Mouse (Mus musculus) MEL (cell line): Measurements from ENCODE around the gene Hspb11. TPM values are rescaled to one million over a fixed set of nuclear protein-coding genes. Genes with fewer than 3 reads are reported as not detected.

ENCODE experiments used
- DNase-seq: peaks from one replicate; pipeline ENCODE4 v3.0.0; 2011; ENCODE audit warnings: low read depth, low spot score
- H3K27ac ChIP-seq: 2 replicates; pipeline ENCODE4 v1.5.1; 2012; ENCODE audit warnings: low read depth, mild to moderate bottlenecking, control low read depth, low read length, moderate library complexity; ENCODE audit not compliant: control insufficient read depth
- H3K27me3 ChIP-seq, 2 experiments: fragments of 150-350 bp in 1 of 2; sonication (generic) in 1 of 2; 2 replicates each; pipeline ENCODE4 v1.6.1; 2012; ENCODE audit warnings: low read length in 2 of 2, mild to moderate bottlenecking in 2 of 2, improper control_type of control experiment in 1 of 2, moderate library complexity in 1 of 2; ENCODE audit not compliant: insufficient read depth in 2 of 2, control insufficient read depth in 1 of 2
- H3K36me3 ChIP-seq, 2 experiments: 2 replicates each; pipeline ENCODE4 v1.6.1; 2012 to 2014; ENCODE audit warnings: low read length in 2 of 2, improper control_type of control experiment in 1 of 2, inconsistent platforms in 1 of 2, mild to moderate bottlenecking in 1 of 2; ENCODE audit not compliant: insufficient read depth in 2 of 2, control insufficient read depth in 1 of 2
- H3K4me1 ChIP-seq, 2 experiments: fragments of 150-350 bp in 1 of 2; sonication (generic) in 1 of 2; 2 replicates each; pipeline ENCODE4 v1.6.1; 2012; ENCODE audit warnings: low read length in 2 of 2, improper control_type of control experiment in 1 of 2, mild to moderate bottlenecking in 1 of 2; ENCODE audit not compliant: insufficient read depth in 2 of 2, control insufficient read depth in 1 of 2
- H3K4me3 ChIP-seq, 2 experiments: fragments of 150-350 bp in 1 of 2; sonication (generic) in 1 of 2; 2 replicates each; pipeline ENCODE4 v1.5.1; 2012; ENCODE audit warnings: low read depth in 2 of 2, low read length in 2 of 2, mild to moderate bottlenecking in 2 of 2, moderate library complexity in 2 of 2, control low read depth in 1 of 2, improper control_type of control experiment in 1 of 2; ENCODE audit not compliant: control insufficient read depth in 1 of 2, insufficient read depth in 1 of 2
- H3K79me2 ChIP-seq: 2 replicates; pipeline ENCODE4 v1.6.1; 2012; ENCODE audit warnings: mild to moderate bottlenecking, low read length, moderate library complexity; ENCODE audit not compliant: control insufficient read depth, poor library complexity, insufficient read depth
- H3K9ac ChIP-seq: 2 replicates; pipeline ENCODE4 v1.6.1; 2012; ENCODE audit warnings: low read depth, mild to moderate bottlenecking, control low read depth, low read length, moderate library complexity; ENCODE audit not compliant: control insufficient read depth, poor library complexity, severe bottlenecking
- H3K9me3 ChIP-seq: fragments of 150-350 bp; sonication (generic); replicated peaks from 2 replicates; pipeline ENCODE4 v1.6.1; 2012; ENCODE audit warnings: mild to moderate bottlenecking, low read length, improper control_type of control experiment, moderate library complexity; ENCODE audit not compliant: insufficient read depth
- CHD1 ChIP-seq: IDR thresholded peaks from 2 replicates; pipeline ENCODE4 v1.6.1; 2012; ENCODE audit warnings: low read depth, mild to moderate bottlenecking, inconsistent platforms, low read length, improper control_type of control experiment
- CHD2 ChIP-seq: IDR thresholded peaks from 2 replicates; pipeline ENCODE4 v1.6.1; 2011; ENCODE audit warnings: low read length, improper control_type of control experiment
- ELF1 ChIP-seq: IDR thresholded peaks from 2 replicates; pipeline ENCODE4 v1.6.1; 2014; ENCODE audit warnings: low read depth, mild to moderate bottlenecking, inconsistent platforms, low read length, improper control_type of control experiment, moderate library complexity
- GABPA ChIP-seq: IDR thresholded peaks from 2 replicates; pipeline ENCODE4 v1.6.1; 2012; ENCODE audit warnings: low read depth, mild to moderate bottlenecking, inconsistent platforms, low read length, improper control_type of control experiment, moderate library complexity
- MAFK ChIP-seq: IDR thresholded peaks from 2 replicates; pipeline ENCODE4 v1.6.1; 2011; ENCODE audit warnings: low read depth, mild to moderate bottlenecking, low read length, improper control_type of control experiment, borderline replicate concordance
- MAX ChIP-seq: IDR thresholded peaks from 2 replicates; pipeline ENCODE4 v1.6.1; 2011; ENCODE audit warnings: low read length, improper control_type of control experiment
- MYC ChIP-seq: IDR thresholded peaks from 2 replicates; pipeline ENCODE4 v1.6.1; 2011; ENCODE audit warnings: low read depth, mild to moderate bottlenecking, low read length, improper control_type of control experiment, moderate library complexity
- RAD21 ChIP-seq: IDR thresholded peaks from 2 replicates; pipeline ENCODE4 v1.6.1; 2011; ENCODE audit warnings: mild to moderate bottlenecking, low read depth, low read length, improper control_type of control experiment
- RCOR1 ChIP-seq: IDR thresholded peaks from 2 replicates; pipeline ENCODE4 v1.6.1; 2012; ENCODE audit warnings: low read depth, mild to moderate bottlenecking, inconsistent platforms, low read length, improper control_type of control experiment
- SMC3 ChIP-seq: IDR thresholded peaks from 2 replicates; pipeline ENCODE4 v1.6.1; 2011; ENCODE audit warnings: low read depth, low read length, improper control_type of control experiment
- USF1 ChIP-seq: IDR thresholded peaks from 2 replicates; pipeline ENCODE4 v1.6.1; 2014; ENCODE audit warnings: low read depth, mild to moderate bottlenecking, inconsistent platforms, low read length, improper control_type of control experiment, moderate library complexity
- ZNF384 ChIP-seq: IDR thresholded peaks from 2 replicates; pipeline ENCODE4 v1.6.1; 2012; ENCODE audit warnings: low read depth, mild to moderate bottlenecking, inconsistent platforms, low read length, improper control_type of control experiment
- polyA plus RNA-seq, 2 experiments: library from polyadenylated mRNA; stranded (reverse) in 1 of 2; unstranded in 1 of 2; fragments of >175 nt in 1 of 2; fragments of >200 nt in 1 of 2; gene quantifications; 2 replicates each; pipeline versions ENCODE4 v1.2.1 to v1.2.4; 2012; ENCODE audit warnings: low replicate concordance in 2 of 2, low read depth in 1 of 2; ENCODE audit not compliant: insufficient read length in 2 of 2, insufficient read depth in 1 of 2, missing spikeins in 1 of 2
- total RNA-seq: library from RNA; depleted of rRNA; stranded (reverse); fragments of 300-350 nt; gene quantifications from 2 replicates; pipeline ENCODE4 v1.2.3, GENCODE M21; 2012

Hspb11 gene
- total and polyA plus RNA-seq, 3 experiments: 11.2 to 16.8 TPM; not detected in 1

- no peak for TF ChIP-seq CHD1
- no peak for TF ChIP-seq MAX
- Histone ChIP-seq H3K27ac (no peak overlapping the region), H3K4me1 (no peaks in the 10 kb centered on the region; a peak in 1 of 4 replicates), H3K79me2 (no peaks in the 10 kb centered on the region), H3K9me3 (no peaks in the 10 kb centered on the region), H3K9ac (no peak overlapping the region), H3K4me3 (no peak overlapping the region), H3K27me3 (0 out of 4 replicates have a peak, but pooled peaks cover 0 to 2% of the 10 kb centered on the region in 2 experiments), H3K36me3 (no peaks in the 10 kb centered on the region)
- no peak for DNase-seq
Measured at GRCm38 (mm10) chr4:107300902-107301555, 47.6 kb downstream of the Hspb11 start.

- DNase-seq: no peak
- Histone ChIP-seq H3K27me3 (peaks cover 5 to 9% of the 10 kb centered on the region in 2 experiments; a peak in 2 of 4 replicates), H3K4me1 (no peaks in the 10 kb centered on the region; a peak in 1 of 4 replicates), H3K27ac (no peak overlapping the region), H3K36me3 (no peaks in the 10 kb centered on the region)
- TF ChIP-seq ELF1 (no peak), MYC (no peak), RCOR1 (no peak), SMC3 (no peak)
- TF ChIP-seq, all 39 proteins: peak for 0
- H3K9me3 ChIP-seq: no peaks in the 10 kb centered on the region
- no peaks in the 10 kb centered on the region for H3K79me2 ChIP-seq
- H3K4me3 ChIP-seq: no peak overlapping the region
- no peak overlapping the region for H3K9ac ChIP-seq
Measured at GRCm38 (mm10) chr4:107302221-107302620, 48.8 kb downstream of the Hspb11 start.

GRCm38 (mm10) chr4:107302832-107303231 lies 49.4 kb downstream of the Hspb11 start:
- H3K27ac ChIP-seq: no peak overlapping the region
- H3K79me2 ChIP-seq: no peaks in the 10 kb centered on the region
- no peaks in the 10 kb centered on the region for H3K36me3 ChIP-seq
- TF ChIP-seq CHD2 (no peak), ZNF384 (no peak), USF1 (no peak), RAD21 (no peak), MAFK (no peak), GABPA (no peak)
- no peaks in the 10 kb centered on the region; a peak in 1 of 4 replicates for H3K4me1 ChIP-seq
- peak; percentile 28 for DNase-seq
- H3K9me3 ChIP-seq: no peaks in the 10 kb centered on the region
- no peak overlapping the region for H3K4me3 ChIP-seq
- H3K9ac ChIP-seq: no peak overlapping the region; the same call in 1 of the 2 replicates
- H3K27me3 ChIP-seq: peaks cover 5 to 11% of the 10 kb centered on the region in 2 experiments; a peak in 2 of 4 replicates
